Mouse (Mus musculus) embryonic fibroblast, embryonic 13.5 days (primary cell): ENCODE data around the gene St3gal4. TPM values are rescaled to one million over a fixed set of nuclear protein-coding genes. Genes with fewer than 3 reads are reported as not detected.

Source experiments
- H3K27ac ChIP-seq: 2 replicates; pipeline ENCODE4 v1.5.1; 2012; ENCODE audit warnings: low read length, control low read depth, inconsistent platforms; ENCODE audit not compliant: insufficient read depth
- H3K4me1 ChIP-seq: 2 replicates; pipeline ENCODE4 v1.6.1; 2011; ENCODE audit warnings: low read length; ENCODE audit not compliant: control insufficient read depth, insufficient read depth
- H3K4me3 ChIP-seq: 2 replicates; pipeline ENCODE4 v1.5.1; 2011; ENCODE audit warnings: mild to moderate bottlenecking, control low read depth, low read length; ENCODE audit not compliant: insufficient read depth
- CTCF ChIP-seq: IDR thresholded peaks from 2 replicates; pipeline ENCODE4 v1.5.1; 2011; ENCODE audit warnings: mild to moderate bottlenecking, control low read depth, low read length, moderate library complexity, borderline replicate concordance; ENCODE audit not compliant: insufficient read depth
- POLR2A ChIP-seq: IDR thresholded peaks from 2 replicates; pipeline ENCODE4 v1.6.1; 2011; ENCODE audit warnings: low read depth, mild to moderate bottlenecking, control low read depth, low read length, moderate library complexity
- polyA plus RNA-seq: library from polyadenylated mRNA; stranded (reverse); fragments of >200 nt; gene quantifications from 2 replicates; pipeline ENCODE4 v1.2.4, GENCODE M21; 2011; ENCODE audit warnings: low read depth; ENCODE audit not compliant: missing spikeins, insufficient read length

Gene St3gal4
- polyA plus RNA-seq, 1 experiment: 35.4 TPM

- Histone ChIP-seq H3K4me3 (no peak overlapping the region), H3K27ac (no peak overlapping the region), H3K4me1 (peaks cover 5% of the 10 kb centered on the region; the same call in 1 of the 2 replicates)
- TF ChIP-seq CTCF (no peak), POLR2A (no peak)
Observed at GRCm38 (mm10) chr9:35024591-35025496, 94.2 kb downstream of the St3gal4 start.

- H3K27ac ChIP-seq: no peak overlapping the region
- peaks cover 5% of the 10 kb centered on the region; the same call in 1 of the 2 replicates for H3K4me1 ChIP-seq
- H3K4me3 ChIP-seq: no peak overlapping the region
- TF ChIP-seq POLR2A (no peak), CTCF (no peak)
Observed at GRCm38 (mm10) chr9:35021744-35022143, 97.3 kb downstream of the St3gal4 start.

- Histone ChIP-seq H3K4me1 (peaks cover 3% of the 10 kb centered on the region; the same call in 1 of the 2 replicates), H3K27ac (no peak overlapping the region), H3K4me3 (no peak overlapping the region)
- TF ChIP-seq CTCF (no peak), POLR2A (no peak)
Observed at GRCm38 (mm10) chr9:35020015-35020653, 98.9 kb downstream of the St3gal4 start.

- TF ChIP-seq POLR2A (no peak), CTCF (peak; percentile 29; the same call in 1 of the 2 replicates)
- Histone ChIP-seq H3K4me1 (peaks cover 3% of the 10 kb centered on the region; the same call in 1 of the 2 replicates), H3K27ac (no peak overlapping the region), H3K4me3 (no peak overlapping the region)
Observed at GRCm38 (mm10) chr9:35019372-35019771, 99.7 kb downstream of the St3gal4 start.

GRCm38 (mm10) chr9:35018056-35018455 is 101.0 kb downstream of the St3gal4 start:
- TF ChIP-seq POLR2A: no peak
- TF ChIP-seq CTCF: no peak
- Histone ChIP-seq H3K27ac (no peak overlapping the region), H3K4me3 (no peak overlapping the region), H3K4me1 (peaks cover 3% of the 10 kb centered on the region; the same call in 1 of the 2 replicates)

- no peak for TF ChIP-seq POLR2A
- no peak for TF ChIP-seq CTCF
Observed at GRCm38 (mm10) chr9:35017563-35017962, 101.5 kb downstream of the St3gal4 start.

GRCm38 (mm10) chr9:35016762-35017161 is 102.3 kb downstream of the St3gal4 start:
- no peak overlapping the region for H3K27ac ChIP-seq
- TF ChIP-seq CTCF (peak; percentile 88; the same call in 1 of the 2 replicates), POLR2A (no peak)

More at GRCm38 (mm10) chr9:35017563-35017962, 101.5 kb downstream of the St3gal4 start:
- H3K4me3 ChIP-seq: no peak overlapping the region
- no peak overlapping the region for H3K27ac ChIP-seq
- H3K4me1 ChIP-seq: peaks cover 3% of the 10 kb centered on the region; the same call in 1 of the 2 replicates

GRCm38 (mm10) chr9:35007697-35008341 is 111.2 kb downstream of the St3gal4 start:
- no peak overlapping the region for H3K27ac ChIP-seq
- no peaks in the 10 kb centered on the region for H3K4me1 ChIP-seq
- no peak for TF ChIP-seq POLR2A
- no peak overlapping the region for H3K4me3 ChIP-seq

More at GRCm38 (mm10) chr9:35016762-35017161, 102.3 kb downstream of the St3gal4 start:
- Histone ChIP-seq H3K4me3 (no peak overlapping the region), H3K4me1 (peaks cover 3% of the 10 kb centered on the region; the same call in 1 of the 2 replicates)

- no peak for TF ChIP-seq POLR2A
- TF ChIP-seq CTCF: no peak
- Histone ChIP-seq H3K27ac (no peak overlapping the region), H3K4me1 (no peaks in the 10 kb centered on the region), H3K4me3 (no peak overlapping the region)
Observed at GRCm38 (mm10) chr9:35004113-35004512, 115.0 kb downstream of the St3gal4 start.
